Mouse (Mus musculus) retina, adult 2 months (tissue): ENCODE data around the gene Klf12.

Experiments used
- DNase-seq: peaks from one replicate; pipeline ENCODE4 v3.0.0-alpha.2; 2012; ENCODE audit warnings: low read depth, low spot score

The Klf12 gene

GRCm38 (mm10) chr14:100231384-100231783, 53.1 kb downstream of the Klf12 start:
- DNase-seq: no peak

- no peak for DNase-seq
These were observed 56.4 kb downstream of the Klf12 start for GRCm38 (mm10) chr14:100228120-100228519.

GRCm38 (mm10) chr14:100227717-100228116, 56.8 kb downstream of the Klf12 start:
- DNase-seq: no peak

- DNase-seq: no peak
These were observed 60.3 kb downstream of the Klf12 start for GRCm38 (mm10) chr14:100224151-100224550.

- no peak for DNase-seq
These were observed 62.2 kb downstream of the Klf12 start for GRCm38 (mm10) chr14:100222260-100222659.

- no peak for DNase-seq
These were observed 69.2 kb downstream of the Klf12 start for GRCm38 (mm10) chr14:100215213-100215785.

GRCm38 (mm10) chr14:100213066-100213465, 71.4 kb downstream of the Klf12 start:
- no peak for DNase-seq

GRCm38 (mm10) chr14:100211826-100212117, 72.7 kb downstream of the Klf12 start:
- DNase-seq: no peak

GRCm38 (mm10) chr14:100211036-100211825, 73.2 kb downstream of the Klf12 start:
- DNase-seq: no peak

- no peak for DNase-seq
These were observed 74.6 kb downstream of the Klf12 start for GRCm38 (mm10) chr14:100209814-100210419.

GRCm38 (mm10) chr14:100207081-100207480, 77.4 kb downstream of the Klf12 start:
- DNase-seq: no peak

GRCm38 (mm10) chr14:100206207-100206606, 78.3 kb downstream of the Klf12 start:
- no peak for DNase-seq

GRCm38 (mm10) chr14:100200058-100200688, 84.3 kb downstream of the Klf12 start:
- DNase-seq: no peak

GRCm38 (mm10) chr14:100198636-100199035, 85.8 kb downstream of the Klf12 start:
- no peak for DNase-seq

- DNase-seq: no peak
These were observed 87.3 kb downstream of the Klf12 start for GRCm38 (mm10) chr14:100197199-100197598.

GRCm38 (mm10) chr14:100189490-100190197, 94.8 kb downstream of the Klf12 start:
- no peak for DNase-seq

GRCm38 (mm10) chr14:100187372-100187771, 97.1 kb downstream of the Klf12 start:
- no peak for DNase-seq

GRCm38 (mm10) chr14:100177796-100178195, 106.7 kb downstream of the Klf12 start:
- DNase-seq: no peak

GRCm38 (mm10) chr14:100165075-100165474, 119.4 kb downstream of the Klf12 start:
- no peak for DNase-seq

- no peak for DNase-seq
These were observed 127.8 kb downstream of the Klf12 start for GRCm38 (mm10) chr14:100156639-100157038.

- DNase-seq: no peak
These were observed 136.8 kb downstream of the Klf12 start for GRCm38 (mm10) chr14:100147666-100148065.

GRCm38 (mm10) chr14:100140370-100140769, 144.1 kb downstream of the Klf12 start:
- DNase-seq: no peak
